Mouse (Mus musculus) kidney, embryonic 16.5 days (tissue): ENCODE results near the gene Epha6. TPM values are rescaled to one million over a fixed set of nuclear protein-coding genes. Genes with fewer than 3 reads are reported as not detected.

Source experiments
- ATAC-seq: fragments of 200-750 bp; cut with Nextera tagmentation; 2 replicates; pipeline ENCODE4 v1.8.0; 2017; ENCODE audit warnings: moderate TSS enrichment; ENCODE audit not compliant: low FRiP score, low TSS enrichment
- H3K27ac ChIP-seq: fragments of 300-500 bp; sonication (generic); 2 replicates; pipeline ENCODE4 v1.5.1; 2014; ENCODE audit warnings: low read length
- H3K27me3 ChIP-seq: fragments of 300-500 bp; sonication (generic); 2 replicates; pipeline ENCODE4 v1.6.1; 2014; ENCODE audit warnings: low read length, control low read depth, mixed read lengths; ENCODE audit not compliant: insufficient read depth
- H3K36me3 ChIP-seq: fragments of 300-500 bp; sonication (generic); 2 replicates; pipeline ENCODE4 v1.6.1; 2014; ENCODE audit warnings: low read length, control low read depth, mixed read lengths; ENCODE audit not compliant: insufficient read depth
- H3K4me1 ChIP-seq: fragments of 300-500 bp; sonication (generic); 2 replicates; pipeline ENCODE4 v1.6.1; 2014; ENCODE audit warnings: low read length, control low read depth, mixed read lengths; ENCODE audit not compliant: insufficient read depth
- H3K4me2 ChIP-seq: fragments of 300-500 bp; sonication (generic); replicated peaks from 2 replicates; pipeline ENCODE4 v1.6.1; 2014; ENCODE audit warnings: low read depth, low read length
- H3K4me3 ChIP-seq: fragments of 300-500 bp; sonication (generic); 2 replicates; pipeline ENCODE4 v1.5.1; 2014; ENCODE audit warnings: mild to moderate bottlenecking, low read length
- H3K9ac ChIP-seq: fragments of 300-500 bp; sonication (generic); replicated peaks from 2 replicates; pipeline ENCODE4 v1.6.1; 2014; ENCODE audit warnings: low read length
- H3K9me3 ChIP-seq: fragments of 300-500 bp; sonication (generic); 2 replicates; pipeline ENCODE4 v1.6.1; 2016; ENCODE audit warnings: low read length, control low read depth
- WGBS: fragments of 180-500 bp; shearing (Covaris S2); extraction: QIAGEN DNeasy Blood & Tissue Kit; methylation state at CpG from one replicate; pipeline ENCODE4 v1.1.7; 2014; 5-methylcytosine and 5-hydroxymethylcytosine counted together
- polyA plus RNA-seq: library from polyadenylated mRNA; unstranded; fragments of >200 nt; fragmentation: Nextera tagmentation; extraction: Ambion mirVana; gene quantifications from 2 replicates; pipeline ENCODE4 v1.2.1, GENCODE M21; 2015

The Epha6 gene
- polyA plus RNA-seq, 1 experiment from 2014 or later = 0.07 TPM

GRCm38 (mm10) chr16:59693230-59693629 lies 912.1 kb downstream of the Epha6 start:
- Histone ChIP-seq H3K9me3 (no peaks in the 10 kb centered on the region), H3K27ac (no peak overlapping the region), H3K36me3 (no peaks in the 10 kb centered on the region), H3K4me1 (no peaks in the 10 kb centered on the region), H3K4me3 (no peak overlapping the region), H3K27me3 (no peaks in the 10 kb centered on the region), H3K4me2 (no peak overlapping the region), H3K9ac (no peak overlapping the region)
- ATAC-seq = no peak
- WGBS = 89% methylated on average over 7 of the region's 7 CpGs

GRCm38 (mm10) chr16:59689120-59689519 lies 916.2 kb downstream of the Epha6 start:
- Histone ChIP-seq H3K4me3 (no peak overlapping the region), H3K27me3 (no peaks in the 10 kb centered on the region), H3K27ac (no peak overlapping the region), H3K9me3 (no peaks in the 10 kb centered on the region), H3K4me1 (no peaks in the 10 kb centered on the region), H3K4me2 (no peak overlapping the region), H3K9ac (no peak overlapping the region), H3K36me3 (no peaks in the 10 kb centered on the region)
- WGBS = 91% methylated on average over 5 of the region's 5 CpGs
- ATAC-seq = no peak

- Histone ChIP-seq H3K27ac (no peak overlapping the region), H3K9ac (no peak overlapping the region), H3K4me3 (no peak overlapping the region), H3K36me3 (no peaks in the 10 kb centered on the region), H3K27me3 (no peaks in the 10 kb centered on the region), H3K9me3 (no peaks in the 10 kb centered on the region), H3K4me2 (no peak overlapping the region), H3K4me1 (no peaks in the 10 kb centered on the region)
- no peak for ATAC-seq
- WGBS = 61% methylated on average over 5 of the region's 5 CpGs
These were observed 920.2 kb downstream of the Epha6 start for GRCm38 (mm10) chr16:59685135-59685534.

GRCm38 (mm10) chr16:59683434-59683833 lies 921.9 kb downstream of the Epha6 start:
- Histone ChIP-seq H3K4me1 (no peaks in the 10 kb centered on the region), H3K9ac (no peak overlapping the region), H3K4me3 (no peak overlapping the region), H3K27me3 (no peaks in the 10 kb centered on the region), H3K27ac (no peak overlapping the region), H3K36me3 (no peaks in the 10 kb centered on the region), H3K9me3 (no peaks in the 10 kb centered on the region), H3K4me2 (no peak overlapping the region)
- WGBS = 5% methylated on average over 8 of the region's 8 CpGs
- ATAC-seq = peak; percentile 73; the same call in 1 of the 2 replicates

GRCm38 (mm10) chr16:59682216-59682891 lies 923.0 kb downstream of the Epha6 start:
- Histone ChIP-seq H3K9me3 (no peaks in the 10 kb centered on the region), H3K27ac (no peak overlapping the region), H3K4me1 (no peaks in the 10 kb centered on the region), H3K27me3 (no peaks in the 10 kb centered on the region), H3K9ac (no peak overlapping the region), H3K4me3 (no peak overlapping the region), H3K36me3 (no peaks in the 10 kb centered on the region), H3K4me2 (no peak overlapping the region)
- ATAC-seq = no peak
- WGBS = 74% methylated on average over 8 of the region's 8 CpGs

- no peak for ATAC-seq
- Histone ChIP-seq H3K27me3 (no peaks in the 10 kb centered on the region), H3K27ac (no peak overlapping the region), H3K4me2 (no peak overlapping the region), H3K36me3 (no peaks in the 10 kb centered on the region), H3K4me3 (no peak overlapping the region), H3K9ac (no peak overlapping the region), H3K9me3 (no peaks in the 10 kb centered on the region), H3K4me1 (no peaks in the 10 kb centered on the region)
- 88% methylated on average over 2 of the region's 2 CpGs for WGBS
These were observed 938.4 kb downstream of the Epha6 start for GRCm38 (mm10) chr16:59666938-59667337.

- Histone ChIP-seq H3K27ac (no peak overlapping the region), H3K27me3 (no peaks in the 10 kb centered on the region), H3K9me3 (no peaks in the 10 kb centered on the region), H3K36me3 (no peaks in the 10 kb centered on the region), H3K4me1 (0 out of 2 replicates have a peak, but pooled peaks cover 2% of the 10 kb centered on the region), H3K4me2 (no peak overlapping the region), H3K4me3 (no peak overlapping the region), H3K9ac (no peak overlapping the region)
- WGBS = 55% methylated on average over 2 of the region's 2 CpGs
- ATAC-seq = no peak
These were observed 961.6 kb downstream of the Epha6 start for GRCm38 (mm10) chr16:59643766-59644165.

- Histone ChIP-seq H3K27me3 (no peaks in the 10 kb centered on the region), H3K9ac (no peak overlapping the region), H3K4me3 (no peak overlapping the region), H3K4me1 (peaks cover 9% of the 10 kb centered on the region; the same call in 1 of the 2 replicates), H3K27ac (no peak overlapping the region), H3K36me3 (no peaks in the 10 kb centered on the region), H3K9me3 (no peaks in the 10 kb centered on the region), H3K4me2 (no peak overlapping the region; the same call in 1 of the 2 replicates)
- whole genome bisulfite sequencing = 84% methylated on average over 3 of the region's 3 CpGs
- no peak for ATAC-seq
These were observed 965.3 kb downstream of the Epha6 start for GRCm38 (mm10) chr16:59639985-59640384.

GRCm38 (mm10) chr16:59639102-59639691 lies 966.1 kb downstream of the Epha6 start, which contains the start of gene Arl6:
Arl6 (minus strand) TSS chr16:59639391.
- peaks cover 9% of the 10 kb centered on the region; the same call in 1 of the 2 replicates for H3K4me1 ChIP-seq
- peak within 1 kb of the TSS; percentile 100 for H3K27ac ChIP-seq
- no peaks in the 10 kb centered on the region for H3K27me3 ChIP-seq
- under 1% methylated on average over 46 of the region's 46 CpGs for WGBS
- peak within 1 kb of the TSS; percentile 81 for H3K9ac ChIP-seq
- H3K4me2 ChIP-seq = peak within 1 kb of the TSS; percentile 66
- ATAC-seq = peak; percentile 98
- H3K36me3 ChIP-seq = no peaks in the 10 kb centered on the region
- no peaks in the 10 kb centered on the region for H3K9me3 ChIP-seq
- peak within 1 kb of the TSS; percentile 72 for H3K4me3 ChIP-seq

GRCm38 (mm10) chr16:59634598-59634997 lies 970.7 kb downstream of the Epha6 start:
- Histone ChIP-seq H3K4me2 (no peak overlapping the region), H3K9ac (no peak overlapping the region), H3K36me3 (0 out of 2 replicates have a peak, but pooled peaks cover 3% of the 10 kb centered on the region), H3K9me3 (no peaks in the 10 kb centered on the region), H3K27ac (no peak overlapping the region), H3K4me3 (no peak overlapping the region), H3K4me1 (peaks cover 7% of the 10 kb centered on the region; the same call in 1 of the 2 replicates), H3K27me3 (no peaks in the 10 kb centered on the region)
- WGBS = 87% methylated on average over 2 of the region's 2 CpGs
- ATAC-seq = no peak
